Mouse (Mus musculus) CD4-positive, CD25-positive, alpha-beta regulatory T cell, adult 9 weeks (primary cell): ENCODE results near the gene Gm17174. TPM values are rescaled to one million over a fixed set of nuclear protein-coding genes. Genes with fewer than 3 reads are reported as not detected.

ENCODE experiments used
- polyA plus RNA-seq: library from polyadenylated mRNA; unstranded; fragments of 100-300 nt; shearing (Covaris generic); gene quantifications from one replicate; pipeline ENCODE4 v1.2.1, GENCODE M21; 2017

The Gm17174 gene
- polyA plus RNA-seq = not detected

DNA sequence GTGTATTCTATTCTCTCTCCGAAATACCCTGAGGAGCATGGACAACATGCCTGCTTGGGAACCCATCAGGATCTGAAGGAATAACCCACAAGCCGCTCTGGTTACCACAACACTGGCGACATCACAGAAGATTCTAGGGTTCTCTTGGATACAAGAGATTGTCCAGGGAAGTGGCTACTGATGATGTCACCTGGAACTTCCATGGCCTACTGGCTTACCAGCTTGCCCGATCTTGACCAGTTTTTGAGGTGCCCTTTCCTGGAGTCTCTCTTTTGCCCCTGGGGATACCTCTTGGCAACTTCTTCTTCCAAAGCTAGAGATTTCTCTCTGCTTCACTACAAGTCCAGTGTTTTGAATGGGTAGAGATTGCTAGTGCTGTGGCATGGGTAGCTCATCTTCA, at the start of gene Gm17174:
Gm17174 (minus strand) TSS at position 101 of the 400 bp plus-strand sequence.

GRCm38 (mm10) chr14:51635566-51635965, 43.6 kb upstream of the Gm17174 start, which contains the start of gene Gm4181:
Gene Gm4181, minus strand, starts transcription at chr14:51635666.

GRCm38 (mm10) chr14:51611210-51611609, 19.3 kb upstream of the Gm17174 start, which contains the start of gene Gm17078:
Gene Gm17078, minus strand, starts transcription at chr14:51611310.

GRCm38 (mm10) chr14:51573963-51574362, 18.0 kb downstream of the Gm17174 start, which contains the start of gene Gm17175:
Gene Gm17175, minus strand, starts transcription at chr14:51574063.

GRCm38 (mm10) chr14:51552490-51552889, 39.4 kb downstream of the Gm17174 start, which contains the start of gene Gm5622:
Gene Gm5622, plus strand, starts transcription at chr14:51552790.

Other genes starting within 250 kb of the Gm17174 start
- not detected for gene Gm7247, start 230.4 kb downstream of the Gm17174 start, polyA plus RNA-seq
- gene Vmn2r88, start 181.3 kb downstream of the Gm17174 start, polyA plus RNA-seq = not detected
- gene Vmn2r89, start 140.3 kb downstream of the Gm17174 start, polyA plus RNA-seq = not detected
- not detected for gene Gm5622, start 39.3 kb downstream of the Gm17174 start, polyA plus RNA-seq
- not detected for gene Gm17175, start 18.1 kb downstream of the Gm17174 start, polyA plus RNA-seq
- gene Gm17078, start 19.2 kb upstream of the Gm17174 start, polyA plus RNA-seq = not detected
- gene Gm4181, start 43.5 kb upstream of the Gm17174 start, polyA plus RNA-seq = not detected
- gene Gm17079, start 103.3 kb upstream of the Gm17174 start, polyA plus RNA-seq = not detected
- not detected for gene Gm5800, start 125.0 kb upstream of the Gm17174 start, polyA plus RNA-seq
- gene Ang4, start 181.5 kb upstream of the Gm17174 start, polyA plus RNA-seq = not detected
- not detected for gene AY358078, start 207.9 kb upstream of the Gm17174 start, polyA plus RNA-seq